Mouse (Mus musculus) forebrain, embryonic 10.5 days (tissue): Measurements from ENCODE around the gene Selenof. TPM values are rescaled to one million over a fixed set of nuclear protein-coding genes. Genes with fewer than 3 reads are reported as not detected.
A peak's percentile ranks its signal among the peaks of the same experiment; 100 is the strongest.

Experiments used
- DNase-seq: peaks from one replicate; pipeline ENCODE4 v3.0.0-alpha.2; 2017; ENCODE audit warnings: low spot score; ENCODE audit errors: extremely low spot score
- H3K27ac ChIP-seq: fragments of 300-500 bp; sonication (generic); 2 replicates; pipeline ENCODE4 v1.5.1; 2016; ENCODE audit warnings: mild to moderate bottlenecking
- H3K27me3 ChIP-seq: fragments of 300-500 bp; sonication (generic); 2 replicates; pipeline ENCODE4 v1.6.1; 2016; ENCODE audit warnings: mild to moderate bottlenecking; ENCODE audit not compliant: poor library complexity, severe bottlenecking
- H3K36me3 ChIP-seq: fragments of 300-500 bp; sonication (generic); replicated peaks from 2 replicates; pipeline ENCODE4 v1.6.1; 2016; ENCODE audit warnings: mild to moderate bottlenecking, moderate library complexity
- H3K4me1 ChIP-seq: fragments of 300-500 bp; sonication (generic); 2 replicates; pipeline ENCODE4 v1.6.1; 2016
- H3K4me3 ChIP-seq: fragments of 300-500 bp; sonication (generic); 2 replicates; pipeline ENCODE4 v1.5.1; 2016; ENCODE audit warnings: mild to moderate bottlenecking, moderate library complexity
- H3K9me3 ChIP-seq: fragments of 300-500 bp; sonication (generic); 2 replicates; pipeline ENCODE4 v1.6.1; 2016; ENCODE audit warnings: mild to moderate bottlenecking, moderate library complexity
- WGBS: fragments of 180-500 bp; shearing (Covaris S2); methylation state at CpG from one replicate; pipeline ENCODE4 v1.1.7; 2016; 5-methylcytosine and 5-hydroxymethylcytosine counted together
- polyA plus RNA-seq: library from polyadenylated mRNA; unstranded; fragments of >200 nt; fragmentation: Nextera tagmentation; extraction: Ambion mirVana; gene quantifications from 2 replicates; pipeline ENCODE4 v1.2.1, GENCODE M21; 2016

The Selenof gene
- polyA plus RNA-seq, 1 experiment from 2014 or later, result 480 TPM

DNA sequence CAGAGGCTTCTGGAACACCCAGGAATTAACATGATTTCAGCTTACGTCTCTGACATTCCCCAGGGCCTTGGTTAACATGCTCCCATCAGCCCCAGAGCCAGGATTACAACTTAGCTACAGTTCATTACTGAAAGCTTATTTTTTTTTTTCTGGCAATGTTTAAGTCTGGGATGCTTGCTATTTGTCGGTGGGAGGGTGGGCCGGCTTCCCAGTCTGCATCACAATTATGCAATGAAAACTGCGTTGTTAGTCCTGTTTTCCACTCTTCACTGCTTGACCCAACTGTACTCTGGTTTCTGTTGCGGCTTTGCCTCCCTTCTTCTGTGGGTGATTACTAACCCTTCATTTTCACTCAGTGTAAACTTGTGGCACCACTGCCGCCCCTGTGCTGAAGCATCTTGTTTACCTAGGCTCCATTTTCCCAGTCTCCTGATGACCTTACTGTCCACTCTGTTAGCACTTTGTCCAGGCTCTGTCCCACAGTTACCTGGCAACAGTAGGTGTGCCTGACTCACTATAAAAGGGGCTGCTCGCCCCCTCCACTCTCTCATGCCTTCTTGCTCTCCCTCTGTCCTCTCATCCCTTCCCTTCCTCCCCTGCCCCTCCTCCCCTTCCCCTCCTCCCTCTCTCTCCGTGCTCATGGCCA lies 41.6 kb downstream of the Selenof start:
- DNase-seq, result no peak
- Histone ChIP-seq H3K27me3 (no peaks in the 10 kb centered on the region), H3K4me3 (no peak overlapping the region), H3K4me1 (peaks cover 29% of the 10 kb centered on the region), H3K27ac (peak overlapping the region; percentile 48; the same call in 1 of the 2 replicates), H3K9me3 (no peaks in the 10 kb centered on the region), H3K36me3 (no peaks in the 10 kb centered on the region)
- 68% methylated on average over 8 of the region's 8 CpGs for WGBS

- H3K27ac ChIP-seq, result peak overlapping the region; percentile 48; the same call in 1 of the 2 replicates
- peaks cover 36% of the 10 kb centered on the region for H3K4me1 ChIP-seq
- H3K36me3 ChIP-seq, result no peaks in the 10 kb centered on the region
- no peaks in the 10 kb centered on the region for H3K9me3 ChIP-seq
- DNase-seq, result no peak
- no peaks in the 10 kb centered on the region for H3K27me3 ChIP-seq
- no peak overlapping the region for H3K4me3 ChIP-seq
- WGBS, result 82% methylated on average over 6 of the region's 6 CpGs
These were observed 42.3 kb downstream of the Selenof start for GRCm38 (mm10) chr3:144612382-144612781.

- Histone ChIP-seq H3K27ac (no peak overlapping the region), H3K36me3 (no peaks in the 10 kb centered on the region), H3K4me3 (no peak overlapping the region), H3K9me3 (peaks cover 3% of the 10 kb centered on the region; the same call in 1 of the 2 replicates), H3K27me3 (no peaks in the 10 kb centered on the region), H3K4me1 (peaks cover 38% of the 10 kb centered on the region)
- no peak for DNase-seq
- 93% methylated on average over 6 of the region's 6 CpGs for WGBS
These were observed 44.2 kb downstream of the Selenof start for GRCm38 (mm10) chr3:144614277-144614676.

- H3K4me3 ChIP-seq, result no peak overlapping the region
- peaks cover 38% of the 10 kb centered on the region for H3K4me1 ChIP-seq
- H3K27ac ChIP-seq, result no peak overlapping the region
- H3K27me3 ChIP-seq, result no peaks in the 10 kb centered on the region
- H3K9me3 ChIP-seq, result peaks cover 3% of the 10 kb centered on the region; the same call in 1 of the 2 replicates
- H3K36me3 ChIP-seq, result no peaks in the 10 kb centered on the region
- no peak for DNase-seq
- 94% methylated on average over 10 of the region's 10 CpGs for WGBS
These were observed 44.6 kb downstream of the Selenof start for GRCm38 (mm10) chr3:144614698-144615097.

- Histone ChIP-seq H3K4me1 (peaks cover 38% of the 10 kb centered on the region), H3K27ac (peak overlapping the region; percentile 44; the same call in 1 of the 2 replicates), H3K27me3 (no peaks in the 10 kb centered on the region), H3K36me3 (no peaks in the 10 kb centered on the region), H3K4me3 (no peak overlapping the region), H3K9me3 (peaks cover 3% of the 10 kb centered on the region; the same call in 1 of the 2 replicates)
- 94% methylated on average over 9 of the region's 9 CpGs for WGBS
- DNase-seq, result no peak
These were observed 45.4 kb downstream of the Selenof start for GRCm38 (mm10) chr3:144615459-144615858.

- Histone ChIP-seq H3K4me1 (peaks cover 24% of the 10 kb centered on the region), H3K27ac (peak overlapping the region; percentile 21), H3K36me3 (no peaks in the 10 kb centered on the region), H3K9me3 (peaks cover 3% of the 10 kb centered on the region; the same call in 1 of the 2 replicates), H3K4me3 (no peak overlapping the region), H3K27me3 (no peaks in the 10 kb centered on the region)
- 65% methylated on average over 8 of the region's 8 CpGs for WGBS
- peak; percentile 81 for DNase-seq
These were observed 46.7 kb downstream of the Selenof start for GRCm38 (mm10) chr3:144616654-144617425.

- Histone ChIP-seq H3K36me3 (no peaks in the 10 kb centered on the region), H3K4me1 (peaks cover 15% of the 10 kb centered on the region), H3K27me3 (no peaks in the 10 kb centered on the region), H3K9me3 (peaks cover 6% of the 10 kb centered on the region; the same call in 1 of the 2 replicates), H3K27ac (peak overlapping the region; percentile 21; the same call in 1 of the 2 replicates), H3K4me3 (no peak overlapping the region)
- DNase-seq, result no peak
- WGBS, result 90% methylated on average over 10 of the region's 10 CpGs
These were observed 47.6 kb downstream of the Selenof start for GRCm38 (mm10) chr3:144617633-144618180.

GRCm38 (mm10) chr3:144622930-144623612 lies 53.0 kb downstream of the Selenof start:
- Histone ChIP-seq H3K27ac (no peak overlapping the region), H3K9me3 (peaks cover 6% of the 10 kb centered on the region; the same call in 1 of the 2 replicates), H3K4me3 (no peak overlapping the region), H3K4me1 (no peaks in the 10 kb centered on the region), H3K27me3 (no peaks in the 10 kb centered on the region), H3K36me3 (no peaks in the 10 kb centered on the region)
- WGBS, result 93% methylated on average over 13 of the region's 13 CpGs
- no peak for DNase-seq

DNA sequence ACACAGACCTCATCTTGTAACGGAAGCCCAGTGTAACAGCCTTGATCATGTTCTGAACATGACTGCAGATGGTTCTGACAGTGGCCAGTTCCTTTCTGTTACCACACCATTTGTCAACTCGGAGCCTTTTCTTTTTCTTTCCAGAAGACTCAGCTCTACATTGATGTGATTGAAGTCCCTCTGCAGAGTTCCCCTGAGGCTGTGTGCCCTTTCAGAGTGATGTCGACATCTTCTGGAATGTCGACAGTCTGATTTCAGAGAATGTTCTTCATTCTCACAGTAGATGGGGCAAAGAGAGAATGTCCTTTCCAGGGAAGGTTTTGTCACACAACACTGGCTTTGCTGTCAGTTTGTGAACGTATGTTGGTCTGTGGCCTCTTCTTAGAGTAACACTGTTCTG lies 55.6 kb downstream of the Selenof start:
- no peaks in the 10 kb centered on the region for H3K36me3 ChIP-seq
- H3K27me3 ChIP-seq, result no peaks in the 10 kb centered on the region
- 85% methylated on average over 5 of the region's 5 CpGs for WGBS
- H3K4me1 ChIP-seq, result no peaks in the 10 kb centered on the region
- no peak overlapping the region for H3K27ac ChIP-seq
- DNase-seq, result no peak
- H3K9me3 ChIP-seq, result 0 out of 2 replicates have a peak, but pooled peaks cover 3% of the 10 kb centered on the region
- no peak overlapping the region for H3K4me3 ChIP-seq

DNA sequence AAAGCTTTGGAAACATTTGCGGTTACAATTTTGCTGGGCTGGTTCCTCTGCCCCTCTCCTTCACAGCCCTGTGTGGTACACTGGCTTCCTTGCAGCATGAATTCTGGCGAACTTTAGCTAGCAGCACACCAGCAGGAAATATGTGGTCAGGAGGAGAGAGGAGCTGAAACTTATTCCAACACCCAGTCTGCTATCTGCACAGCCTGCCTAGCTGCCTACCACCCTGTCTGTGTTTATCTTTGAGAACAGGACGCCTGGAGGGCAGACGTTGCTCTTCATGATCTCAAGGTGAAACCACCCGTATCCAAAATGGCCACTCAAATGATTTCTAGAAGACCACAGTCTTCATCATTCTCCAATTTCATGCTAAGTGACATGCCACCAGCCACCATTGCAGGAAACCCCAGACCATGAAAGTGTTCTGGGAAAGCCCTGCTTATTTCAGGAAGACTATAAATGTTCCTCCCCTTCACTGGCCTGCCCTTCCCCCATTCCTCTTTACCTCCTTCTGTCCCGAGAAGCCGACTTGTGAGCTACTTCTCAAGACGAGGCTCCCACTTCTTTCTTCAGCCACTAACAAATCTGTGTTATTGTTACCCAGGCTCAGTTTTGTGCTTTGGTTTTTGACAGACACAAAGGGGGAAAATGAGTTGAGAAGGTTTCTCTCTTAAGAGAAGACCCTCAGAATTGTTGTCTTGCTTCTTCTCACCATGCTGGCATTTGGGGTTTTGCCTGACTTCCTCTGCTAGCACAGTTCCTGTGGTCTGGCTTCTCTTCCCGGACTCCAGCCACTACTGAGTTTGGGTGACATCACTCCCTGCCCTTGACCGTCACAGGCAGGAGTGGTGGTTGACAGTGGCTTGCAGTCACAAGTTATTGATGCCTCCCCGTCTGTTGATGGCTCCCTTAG lies 58.2 kb downstream of the Selenof start:
- Histone ChIP-seq H3K27ac (peak overlapping the region; percentile 46), H3K36me3 (no peaks in the 10 kb centered on the region), H3K4me3 (no peak overlapping the region), H3K27me3 (no peaks in the 10 kb centered on the region), H3K4me1 (no peaks in the 10 kb centered on the region), H3K9me3 (peaks cover 5% of the 10 kb centered on the region; the same call in 1 of the 2 replicates)
- DNase-seq, result no peak
- 85% methylated on average over 11 of the region's 11 CpGs for WGBS

GRCm38 (mm10) chr3:144628915-144629230 lies 58.8 kb downstream of the Selenof start:
- Histone ChIP-seq H3K4me3 (no peak overlapping the region), H3K27ac (no peak overlapping the region), H3K27me3 (no peaks in the 10 kb centered on the region), H3K4me1 (no peaks in the 10 kb centered on the region), H3K9me3 (peaks cover 5% of the 10 kb centered on the region; the same call in 1 of the 2 replicates), H3K36me3 (no peaks in the 10 kb centered on the region)
- 87% methylated on average over 3 of the region's 3 CpGs for WGBS
- DNase-seq, result no peak

GRCm38 (mm10) chr3:144635236-144635635 lies 65.1 kb downstream of the Selenof start:
- Histone ChIP-seq H3K36me3 (no peaks in the 10 kb centered on the region), H3K9me3 (peaks cover 5% of the 10 kb centered on the region; the same call in 1 of the 2 replicates), H3K27ac (no peak overlapping the region), H3K4me1 (no peaks in the 10 kb centered on the region), H3K4me3 (no peak overlapping the region), H3K27me3 (no peaks in the 10 kb centered on the region)
- 89% methylated on average over 5 of the region's 5 CpGs for WGBS
- DNase-seq, result no peak
